Mouse (Mus musculus): ENCODE results near the gene Smad9. TPM values are rescaled to one million over a fixed set of nuclear protein-coding genes. Genes with fewer than 3 reads are reported as not detected.
A peak's percentile ranks its signal among the peaks of the same experiment; 100 is the strongest.

The Smad9 gene
- polyA plus RNA-seq, 2 experiments: 1.2 to 3.6 TPM

DNA sequence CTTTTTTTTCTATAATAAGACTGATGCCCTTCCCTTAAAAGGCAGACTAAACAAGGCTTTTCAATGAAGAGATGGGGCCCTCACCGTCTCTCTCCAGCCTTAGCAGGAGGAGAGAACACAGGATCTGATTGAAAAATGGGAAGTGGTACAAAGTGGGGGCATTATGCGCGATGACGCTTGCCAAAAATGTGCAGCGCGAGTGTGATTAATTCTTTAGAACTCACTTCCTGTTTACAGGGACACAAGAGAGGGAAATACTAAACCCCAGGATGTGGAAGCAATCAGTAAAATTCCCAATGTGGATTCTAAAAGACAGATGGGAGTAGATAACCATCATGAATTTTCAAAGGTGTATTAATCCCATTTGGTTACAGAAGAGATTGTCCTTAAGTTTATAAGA lies 59.2 kb downstream of the Smad9 start:
- no peaks in the 10 kb centered on the region for H3K9me3 ChIP-seq (ENCODE audit: control insufficient read depth, low read length)
- no peak overlapping the region for H3K4me2 ChIP-seq (replicated peaks; ENCODE audit: low read depth, low read length, severe bottlenecking)
- H3K27ac ChIP-seq (replicated peaks; ENCODE audit: low read depth, low read length): no peak overlapping the region

DNA sequence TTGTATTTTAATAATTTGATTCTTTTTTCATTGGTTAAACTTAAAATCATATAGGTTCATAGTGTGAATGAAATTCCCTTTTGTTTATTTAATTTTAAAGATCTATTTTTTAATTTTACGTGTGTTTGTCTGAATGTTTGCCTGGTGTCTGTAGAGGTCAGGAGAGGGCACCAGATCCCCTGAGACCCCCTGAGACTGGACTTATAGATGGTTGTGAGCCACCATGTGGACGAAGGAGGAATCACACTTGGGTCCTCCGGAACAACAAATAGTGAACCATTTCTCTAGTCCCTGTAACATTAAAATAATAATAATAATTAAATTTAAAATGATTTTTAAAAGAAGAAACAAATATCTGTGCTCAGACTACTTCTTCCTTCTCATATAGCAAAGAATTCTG lies 59.9 kb downstream of the Smad9 start:
- no peaks in the 10 kb centered on the region for H3K27me3 ChIP-seq (ENCODE audit: control insufficient read depth, insufficient read depth, low read length)
- TF ChIP-seq POLR2A (IDR thresholded peaks at IDR 0.05; ENCODE audit: borderline replicate concordance, extremely low read depth, insufficient read depth, insufficient read length): no peak
- no peak overlapping the region for H3K9ac ChIP-seq (ENCODE audit: low read depth, low read length, severe bottlenecking)
- H3K4me2 ChIP-seq (replicated peaks; ENCODE audit: low read depth, low read length, severe bottlenecking): no peak overlapping the region
- peak; percentile 80 for DNase-seq (ENCODE audit: low spot score)
- ATAC-seq (ENCODE audit: low FRiP score, low read depth): no peak; the same call in 1 of the 2 replicates
- WGBS: 27% methylated on average over 3 of the region's 3 CpGs
- H3K4me3 ChIP-seq (replicated peaks; ENCODE audit: low read length): no peak overlapping the region
- H3K27ac ChIP-seq (replicated peaks; ENCODE audit: low read depth, low read length): no peak overlapping the region
- H3K36me3 ChIP-seq (ENCODE audit: control insufficient read depth, insufficient read depth, low read length): no peaks in the 10 kb centered on the region
- no peaks in the 10 kb centered on the region for H3K4me1 ChIP-seq (ENCODE audit: control insufficient read depth, insufficient read depth, low read length)
- H3K9me3 ChIP-seq (ENCODE audit: control insufficient read depth, low read length): no peaks in the 10 kb centered on the region

More for the DNA sequence above, 59.2 kb downstream of the Smad9 start:
- H3K36me3 ChIP-seq (ENCODE audit: control insufficient read depth, insufficient read depth, low read length): no peaks in the 10 kb centered on the region
- H3K4me3 ChIP-seq (replicated peaks; ENCODE audit: low read length): no peak overlapping the region
- H3K4me1 ChIP-seq (ENCODE audit: control insufficient read depth, insufficient read depth, low read length): no peaks in the 10 kb centered on the region
- 81% methylated on average over 6 of the region's 6 CpGs for WGBS
- TF ChIP-seq POLR2A (IDR thresholded peaks at IDR 0.05; ENCODE audit: borderline replicate concordance, extremely low read depth, insufficient read depth, insufficient read length): no peak
- no peak overlapping the region for H3K9ac ChIP-seq (ENCODE audit: low read depth, low read length, severe bottlenecking)
- ATAC-seq (ENCODE audit: low FRiP score, low read depth): no peak
- H3K27me3 ChIP-seq (ENCODE audit: control insufficient read depth, insufficient read depth, low read length): no peaks in the 10 kb centered on the region
- DNase-seq (ENCODE audit: low spot score): no peak

DNA sequence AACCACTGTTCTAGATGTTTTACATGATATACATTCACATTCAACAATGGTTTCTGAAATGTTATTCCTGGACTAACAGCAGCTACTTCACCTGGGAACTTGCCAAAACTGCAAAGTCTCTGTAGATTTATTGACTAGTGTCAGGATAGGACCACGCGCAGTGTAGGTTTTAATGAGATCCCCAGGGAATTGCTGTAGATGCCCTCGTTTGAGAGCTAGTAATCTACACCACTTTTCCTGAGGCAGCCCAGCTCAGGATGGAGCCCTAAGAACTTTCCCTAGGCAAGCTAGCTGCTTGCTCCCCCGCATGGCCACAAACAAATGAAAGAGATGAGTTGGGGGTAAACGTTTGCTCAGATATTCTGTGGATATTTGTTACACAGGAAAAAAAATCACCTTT lies 67.1 kb downstream of the Smad9 start:
- no peak overlapping the region for H3K9ac ChIP-seq (ENCODE audit: low read depth, low read length, severe bottlenecking)
- DNase-seq (ENCODE audit: low spot score): no peak
- no peaks in the 10 kb centered on the region for H3K9me3 ChIP-seq (ENCODE audit: control insufficient read depth, low read length)
- TF ChIP-seq POLR2A (IDR thresholded peaks at IDR 0.05; ENCODE audit: borderline replicate concordance, extremely low read depth, insufficient read depth, insufficient read length): no peak
- 35% methylated on average over 5 of the region's 5 CpGs for WGBS
- H3K4me2 ChIP-seq (replicated peaks; ENCODE audit: low read depth, low read length, severe bottlenecking): no peak overlapping the region
- H3K36me3 ChIP-seq (ENCODE audit: control insufficient read depth, insufficient read depth, low read length): no peaks in the 10 kb centered on the region
- no peaks in the 10 kb centered on the region for H3K4me1 ChIP-seq (ENCODE audit: control insufficient read depth, insufficient read depth, low read length)
- no peak overlapping the region for H3K27ac ChIP-seq (replicated peaks; ENCODE audit: low read depth, low read length)
- ATAC-seq (ENCODE audit: low FRiP score, low read depth): no peak
- no peaks in the 10 kb centered on the region for H3K27me3 ChIP-seq (ENCODE audit: control insufficient read depth, insufficient read depth, low read length)
- no peak overlapping the region for H3K4me3 ChIP-seq (replicated peaks; ENCODE audit: low read length)

DNA sequence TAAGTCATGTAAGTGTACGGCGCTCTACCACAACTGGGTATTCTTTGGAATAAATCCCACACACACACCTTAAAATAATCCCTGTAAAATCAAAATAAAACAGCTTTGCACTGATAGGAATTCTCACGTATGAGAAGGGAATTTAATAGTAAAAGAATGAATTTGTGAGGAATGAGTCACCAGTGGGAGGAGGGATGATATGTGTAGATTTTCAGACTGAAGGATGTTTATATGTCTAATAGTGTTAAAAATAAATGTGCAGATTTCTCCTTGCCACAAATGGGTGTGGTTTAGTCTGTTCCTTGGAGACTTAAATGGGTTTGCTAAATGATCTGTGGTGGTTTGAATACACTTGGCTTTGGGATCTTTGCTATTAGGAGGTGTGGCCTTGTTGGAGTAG lies 77.1 kb downstream of the Smad9 start:
- H3K4me2 ChIP-seq (replicated peaks; ENCODE audit: low read depth, low read length, severe bottlenecking): no peak overlapping the region
- WGBS: 77% methylated on average over 3 of the region's 3 CpGs
- H3K4me3 ChIP-seq (replicated peaks; ENCODE audit: low read length): no peak overlapping the region
- ATAC-seq (ENCODE audit: low FRiP score, low read depth) (no peak), DNase-seq (ENCODE audit: low spot score) (no peak)
- no peak overlapping the region for H3K9ac ChIP-seq (ENCODE audit: low read depth, low read length, severe bottlenecking)
- no peaks in the 10 kb centered on the region for H3K36me3 ChIP-seq (ENCODE audit: control insufficient read depth, insufficient read depth, low read length)
- no peak for TF ChIP-seq POLR2A (IDR thresholded peaks at IDR 0.05; ENCODE audit: borderline replicate concordance, extremely low read depth, insufficient read depth, insufficient read length)
- H3K4me1 ChIP-seq (ENCODE audit: control insufficient read depth, insufficient read depth, low read length): no peaks in the 10 kb centered on the region
- no peak overlapping the region for H3K27ac ChIP-seq (replicated peaks; ENCODE audit: low read depth, low read length)
- H3K9me3 ChIP-seq (ENCODE audit: control insufficient read depth, low read length): no peaks in the 10 kb centered on the region
- H3K27me3 ChIP-seq (ENCODE audit: control insufficient read depth, insufficient read depth, low read length): no peaks in the 10 kb centered on the region

DNA sequence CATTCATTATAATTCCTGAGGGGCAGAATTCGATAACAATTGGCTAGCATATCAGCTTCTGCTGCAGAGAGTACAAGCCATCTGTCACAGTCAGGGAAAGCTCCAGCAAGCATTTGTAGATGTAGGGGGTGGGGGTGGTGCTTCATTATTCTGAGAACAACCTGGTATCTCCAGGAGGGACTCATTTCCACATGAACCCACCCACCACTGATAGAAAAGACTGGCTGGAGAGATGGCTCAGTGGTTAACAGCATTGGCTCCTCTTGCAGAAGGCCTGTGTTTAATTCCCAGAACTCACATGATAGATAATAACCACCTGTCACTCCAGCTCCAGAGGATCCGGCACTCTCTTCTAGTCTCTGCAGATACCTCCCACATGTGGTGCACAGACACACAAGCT lies 80.0 kb downstream of the Smad9 start:
- H3K36me3 ChIP-seq (ENCODE audit: control insufficient read depth, insufficient read depth, low read length): no peaks in the 10 kb centered on the region
- H3K27me3 ChIP-seq (ENCODE audit: control insufficient read depth, insufficient read depth, low read length): no peaks in the 10 kb centered on the region
- no peak overlapping the region for H3K27ac ChIP-seq (replicated peaks; ENCODE audit: low read depth, low read length)
- no peak for ATAC-seq (ENCODE audit: low FRiP score, low read depth)
- 54% methylated on average over 2 of the region's 2 CpGs for WGBS
- no peaks in the 10 kb centered on the region for H3K4me1 ChIP-seq (ENCODE audit: control insufficient read depth, insufficient read depth, low read length)
- no peaks in the 10 kb centered on the region for H3K9me3 ChIP-seq (ENCODE audit: control insufficient read depth, low read length)
- peak; percentile 22 for DNase-seq (ENCODE audit: low spot score)
- no peak overlapping the region for H3K4me3 ChIP-seq (replicated peaks; ENCODE audit: low read length)
- no peak for TF ChIP-seq POLR2A (IDR thresholded peaks at IDR 0.05; ENCODE audit: borderline replicate concordance, extremely low read depth, insufficient read depth, insufficient read length)
- no peak overlapping the region for H3K4me2 ChIP-seq (replicated peaks; ENCODE audit: low read depth, low read length, severe bottlenecking)
- H3K9ac ChIP-seq (ENCODE audit: low read depth, low read length, severe bottlenecking): no peak overlapping the region

Other genes with a start within 250 kb of the Smad9 start
- gene Supt20, start 62.8 kb upstream of the Smad9 start, polyA plus RNA-seq (2012; rRNA removed): 146 and 155 TPM in 2 replicates
- 110 and 116 TPM in 2 replicates for gene Supt20, start 62.8 kb upstream of the Smad9 start, polyA plus RNA-seq (2014; fragmentation: Nextera tagmentation; extraction: Ambion mirVana)
- not detected in 2 replicates for gene Gm21958, start 41.2 kb upstream of the Smad9 start, polyA plus RNA-seq (2012; rRNA removed)
- gene Gm21958, start 41.2 kb upstream of the Smad9 start, polyA plus RNA-seq (2014; fragmentation: Nextera tagmentation; extraction: Ambion mirVana): 1.9 TPM in 1 of 2 replicates, not detected in the other
- gene Exosc8, start 20.2 kb upstream of the Smad9 start, polyA plus RNA-seq (2012; rRNA removed): 111 and 130 TPM in 2 replicates
- 109 and 119 TPM in 2 replicates for gene Exosc8, start 20.2 kb upstream of the Smad9 start, polyA plus RNA-seq (2014; fragmentation: Nextera tagmentation; extraction: Ambion mirVana)
- gene Alg5, start 20.0 kb upstream of the Smad9 start, polyA plus RNA-seq (2012; rRNA removed): 33.7 and 43.0 TPM in 2 replicates
- gene Alg5, start 20.0 kb upstream of the Smad9 start, polyA plus RNA-seq (2014; fragmentation: Nextera tagmentation; extraction: Ambion mirVana): 63.8 and 67.5 TPM in 2 replicates
- gene Rfxap, start 52.2 kb downstream of the Smad9 start, polyA plus RNA-seq (2012; rRNA removed): 32.3 and 43.1 TPM in 2 replicates
- 48.7 and 54.9 TPM in 2 replicates for gene Rfxap, start 52.2 kb downstream of the Smad9 start, polyA plus RNA-seq (2014; fragmentation: Nextera tagmentation; extraction: Ambion mirVana)
- gene Sertm1, start 160.3 kb downstream of the Smad9 start, polyA plus RNA-seq (2012; rRNA removed): 0.53 and 0.65 TPM in 2 replicates
- gene Sertm1, start 160.3 kb downstream of the Smad9 start, polyA plus RNA-seq (2014; fragmentation: Nextera tagmentation; extraction: Ambion mirVana): 0.08 and 0.21 TPM in 2 replicates

All from limb, embryonic 14.5 days (tissue).